Mouse (Mus musculus) left cerebral cortex, postnatal 10 days (tissue): ENCODE data around the gene Padi4. TPM values are rescaled to one million over a fixed set of nuclear protein-coding genes. Genes with fewer than 3 reads are reported as not detected.

ENCODE experiments used
- DNase-seq, 2 experiments: peaks; one replicate each; pipeline ENCODE4 v3.0.0; 2021 to 2022; ENCODE audit warnings: low spot score in 2 of 2, mixed read lengths in 1 of 2; ENCODE audit errors: extremely low spot score in 1 of 2
- intact Hi-C: fragments of 180-260 bp; cut with DNase I; formaldehyde crosslinking; loops from one replicate; pipeline ENCODE4 v1.15.1; 2025
- total RNA-seq, 2 experiments: library from RNA; stranded (reverse); gene quantifications; 2 replicates each; pipeline ENCODE4 v1.2.3; 2021

Padi4 gene
- not detected for total RNA-seq

DNA sequence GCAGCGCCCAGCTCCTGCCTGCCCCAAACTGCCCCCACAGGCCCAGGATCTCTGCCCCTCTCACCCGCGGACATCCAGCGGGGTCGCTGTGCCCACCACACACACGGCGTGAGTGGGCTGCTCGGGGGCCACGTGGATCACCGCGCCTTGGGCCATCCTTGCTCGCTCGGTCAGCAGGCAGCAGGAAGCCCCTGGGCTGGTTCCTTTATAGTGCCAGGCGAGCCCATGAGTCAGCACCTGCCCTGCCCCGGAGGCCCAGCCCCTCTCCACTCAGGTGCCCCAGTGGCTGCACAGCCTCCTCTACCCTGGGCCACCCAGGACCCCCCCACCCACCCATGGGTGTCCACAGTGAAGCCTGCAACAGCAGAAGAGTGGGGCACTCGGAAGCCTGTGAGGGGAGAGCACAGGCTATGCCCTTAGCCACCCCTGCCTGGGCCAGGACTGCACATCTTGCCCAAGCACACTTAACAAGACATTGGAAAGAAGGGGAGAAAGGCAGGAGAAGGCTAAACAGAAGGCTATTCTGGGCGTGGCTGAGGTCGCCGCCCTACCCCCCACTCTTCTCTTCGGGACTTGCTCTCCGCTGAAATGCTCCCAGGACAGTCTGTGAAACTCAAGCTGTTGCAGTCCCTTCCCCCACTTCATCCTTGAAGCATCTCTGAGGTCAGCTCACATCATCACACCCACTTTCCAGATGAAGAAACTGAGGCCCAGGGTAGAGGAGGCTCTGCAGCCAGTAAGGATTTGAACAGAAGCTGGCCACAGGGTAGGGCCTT lies at the start of gene Padi4:
Gene Padi4, minus strand, starts transcription at position 212 of the 776 bp plus-strand sequence.
- no peak for DNase-seq
- intact Hi-C loops: no loop called here

DNA sequence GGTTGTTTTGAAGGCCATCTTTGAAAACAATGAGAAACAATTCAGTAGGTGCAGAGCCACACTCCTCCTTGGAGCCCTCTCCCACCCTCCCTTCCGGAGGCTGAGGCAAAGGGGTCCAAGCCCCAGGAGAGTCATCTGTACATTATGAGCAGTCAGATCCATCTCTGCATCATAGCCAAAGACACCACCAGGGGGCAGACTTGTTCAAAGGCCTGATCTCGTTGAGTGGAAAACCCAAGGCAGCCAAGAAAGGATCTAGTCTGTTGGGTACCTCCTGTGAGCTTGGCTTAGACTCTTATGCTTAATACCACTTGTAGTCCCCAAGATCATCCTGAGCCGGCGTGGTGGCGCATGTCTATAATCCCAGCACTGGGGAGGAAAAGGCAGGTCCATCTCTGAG lies 48.0 kb upstream of the Padi4 start:
- peak; percentile 18 to 54 for DNase-seq
- intact Hi-C loops: loop anchor here (5.0 kb wide), 1 partner anchor 80 kb away; no protein-coding TSS in a partner anchor

DNA sequence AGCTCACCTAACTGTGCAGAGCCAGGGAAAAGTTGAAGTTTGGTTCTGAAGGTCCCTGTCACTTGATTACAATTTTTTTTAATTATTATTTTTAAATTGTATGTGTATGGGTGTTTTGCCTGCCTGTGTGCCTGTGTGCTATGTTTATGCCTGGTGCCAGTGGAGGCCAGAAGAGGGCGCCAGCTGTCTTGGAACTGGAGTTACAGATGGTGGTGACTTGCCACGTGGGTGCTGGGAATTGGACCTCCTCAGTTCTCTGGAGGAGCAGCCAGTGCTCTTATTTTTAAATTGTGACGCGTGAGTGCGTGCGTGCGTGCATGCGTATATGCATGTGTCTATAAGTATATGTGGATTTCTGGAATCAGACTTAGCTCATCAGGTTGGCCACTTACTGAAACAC lies 43.4 kb upstream of the Padi4 start:
- intact Hi-C loops: loop anchor here (5.0 kb wide), 1 partner anchor 140 kb away; no protein-coding TSS in a partner anchor

DNA sequence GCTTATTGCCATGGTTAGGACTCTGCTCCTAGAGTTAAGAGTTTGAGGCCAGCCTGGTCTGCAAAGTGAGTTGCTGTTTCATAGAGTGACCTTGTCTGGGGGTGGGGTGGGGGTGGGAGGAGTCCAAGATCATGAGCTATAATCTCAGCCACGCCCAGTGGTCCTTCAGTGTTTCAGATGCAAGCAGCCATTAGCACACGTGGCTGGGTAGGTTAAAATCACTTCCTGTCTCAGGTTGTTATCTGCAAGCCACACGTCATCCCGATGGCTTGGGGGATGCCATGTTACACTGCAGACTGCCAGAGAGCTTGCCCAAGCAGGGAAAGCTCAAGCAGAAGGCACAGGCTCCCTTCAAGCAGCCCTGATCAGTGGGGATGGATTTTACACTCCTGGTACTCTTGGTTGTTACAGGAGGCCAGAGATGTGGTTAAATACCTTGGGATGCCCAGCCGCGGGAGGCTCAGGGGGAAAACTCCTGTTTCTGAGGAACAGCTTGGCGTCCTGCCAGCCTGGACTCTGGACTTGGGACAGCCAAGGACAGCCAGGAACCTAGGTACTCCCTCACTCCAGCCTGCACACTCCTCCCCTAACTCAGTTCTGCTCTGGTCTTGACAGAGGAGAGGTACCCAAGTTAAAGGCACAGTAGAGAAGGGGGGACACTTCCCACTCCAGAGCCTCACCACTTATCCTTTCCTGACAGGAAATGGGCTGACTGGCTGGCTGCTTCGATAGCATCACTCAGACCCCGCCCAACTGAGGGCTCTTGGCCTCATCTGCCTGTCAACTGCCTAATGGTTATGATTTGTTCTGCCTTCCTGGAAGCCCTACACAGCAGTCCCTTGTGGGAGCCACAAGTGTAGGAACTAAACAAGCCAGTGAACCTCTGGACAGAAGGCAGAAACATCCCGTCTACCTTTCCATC lies 42.2 kb upstream of the Padi4 start:
- intact Hi-C loops: loop anchor here (5.0 kb wide), 1 partner anchor 141 kb away; no protein-coding TSS in a partner anchor
- DNase-seq: no peak

More for the DNA sequence above, 43.4 kb upstream of the Padi4 start:
- DNase-seq: no peak

DNA sequence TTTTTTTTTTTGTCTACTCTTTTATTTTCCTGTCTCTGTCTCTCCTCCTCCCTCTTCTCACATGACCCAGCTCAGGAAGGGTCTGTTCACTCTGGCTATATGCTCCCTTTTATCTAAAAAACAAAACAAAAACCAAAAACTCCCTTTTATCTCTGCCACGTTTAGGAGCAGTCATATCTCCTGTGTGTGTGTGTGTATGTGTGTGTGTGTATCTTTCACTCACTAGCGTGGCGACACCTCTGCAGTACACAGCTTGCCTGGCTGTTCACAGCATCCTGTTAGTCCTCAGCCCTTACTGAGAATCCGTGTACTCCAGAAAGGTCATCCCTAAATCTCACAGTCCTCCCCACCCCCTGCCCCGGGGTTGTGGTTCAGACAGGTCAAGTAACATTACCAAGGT lies 41.5 kb upstream of the Padi4 start:
- intact Hi-C loops: loop anchor here (5.0 kb wide), 1 partner anchor 142 kb away; no protein-coding TSS in a partner anchor
- DNase-seq: no peak

DNA sequence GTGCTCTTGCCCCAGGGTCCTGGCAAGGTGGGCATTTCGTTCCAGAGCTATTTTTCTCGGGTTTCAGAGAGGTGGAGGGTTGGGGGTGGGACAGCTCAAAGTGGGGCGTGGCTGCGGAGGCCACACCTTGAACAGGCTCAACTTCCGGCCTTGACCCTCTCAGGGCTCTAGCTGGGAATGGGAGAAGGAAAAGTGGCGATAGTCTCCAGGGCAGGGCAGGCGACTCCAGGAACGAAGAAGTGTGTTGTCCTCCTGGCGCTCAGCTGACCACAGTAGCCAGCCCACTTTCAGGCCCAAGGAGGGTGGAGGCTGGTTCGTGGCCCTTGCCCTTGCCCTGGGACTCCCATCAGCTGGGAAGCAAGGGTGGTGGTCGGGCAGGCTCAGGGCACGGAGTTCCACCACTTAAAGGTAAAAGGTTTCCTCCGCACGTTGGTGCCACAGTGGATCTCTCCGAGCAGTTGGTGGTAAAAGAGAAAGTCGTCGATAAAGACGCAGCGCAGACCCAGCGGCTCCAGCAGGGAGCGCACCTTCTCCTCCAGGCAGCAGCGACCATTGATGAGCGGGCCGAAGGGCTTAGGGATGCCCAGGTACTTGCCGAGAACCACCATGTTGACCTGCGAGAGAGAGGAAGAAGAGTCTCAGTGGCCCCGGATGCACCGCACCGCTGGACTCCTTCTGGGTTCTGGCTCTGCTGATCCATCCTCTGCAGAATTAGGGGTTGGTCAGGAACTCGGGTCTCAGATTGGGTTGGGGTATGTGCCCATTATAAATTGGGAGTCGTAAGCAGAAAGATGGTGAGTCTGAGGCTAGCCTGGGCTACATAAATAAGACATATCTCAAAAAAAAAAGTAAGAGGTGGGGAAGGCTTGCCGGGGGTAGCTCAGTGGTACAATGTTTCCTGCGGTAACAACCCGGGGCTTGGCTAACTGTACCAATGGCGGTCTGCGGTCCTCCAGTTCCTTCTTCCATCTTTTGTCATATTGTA lies 40.5 kb upstream of the Padi4 start:
- intact Hi-C loops: loop anchor here (5.0 kb wide), 1 partner anchor 143 kb away; no protein-coding TSS in a partner anchor
- DNase-seq: no peak

DNA sequence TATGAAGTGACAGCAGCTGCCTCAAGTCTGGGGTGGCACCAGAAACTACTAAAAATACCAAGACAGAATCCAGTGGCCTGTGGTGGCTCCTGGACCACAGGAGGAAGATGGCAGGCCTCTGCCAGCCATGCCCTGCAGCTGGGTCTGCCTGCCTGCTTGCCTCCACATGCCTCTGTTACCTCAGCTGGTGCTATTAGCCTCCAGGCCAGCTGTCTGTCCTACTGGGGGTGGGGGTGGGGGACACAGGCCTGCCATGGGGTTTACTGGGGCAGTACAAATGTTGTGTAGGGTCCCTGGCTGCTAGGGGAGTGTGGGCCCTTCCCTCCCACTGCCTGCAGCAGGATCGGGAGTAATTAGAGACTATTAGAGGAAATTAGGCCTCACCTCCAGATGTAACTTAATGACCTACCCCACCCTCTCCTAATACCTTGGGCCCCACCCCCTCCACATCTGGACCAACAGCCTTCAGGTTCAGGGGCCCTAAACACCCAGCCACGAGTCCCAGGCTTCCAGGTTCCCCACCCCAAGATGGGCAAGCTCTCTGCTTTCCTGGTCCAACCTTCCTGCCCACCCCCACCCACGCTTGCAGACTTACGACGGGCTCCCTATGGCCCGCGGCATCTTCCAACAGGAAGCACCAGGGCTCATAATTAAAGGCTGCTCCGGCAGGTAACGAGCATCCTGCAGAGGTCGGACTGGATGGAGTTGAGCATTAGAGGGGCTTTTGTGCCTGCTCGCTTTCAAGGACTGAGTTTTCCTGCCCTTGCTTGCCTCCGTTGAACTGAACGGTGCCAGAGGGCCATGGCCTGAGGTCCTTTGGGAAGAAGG lies 39.5 kb upstream of the Padi4 start:
- DNase-seq: no peak
- intact Hi-C loops: no loop called here

DNA sequence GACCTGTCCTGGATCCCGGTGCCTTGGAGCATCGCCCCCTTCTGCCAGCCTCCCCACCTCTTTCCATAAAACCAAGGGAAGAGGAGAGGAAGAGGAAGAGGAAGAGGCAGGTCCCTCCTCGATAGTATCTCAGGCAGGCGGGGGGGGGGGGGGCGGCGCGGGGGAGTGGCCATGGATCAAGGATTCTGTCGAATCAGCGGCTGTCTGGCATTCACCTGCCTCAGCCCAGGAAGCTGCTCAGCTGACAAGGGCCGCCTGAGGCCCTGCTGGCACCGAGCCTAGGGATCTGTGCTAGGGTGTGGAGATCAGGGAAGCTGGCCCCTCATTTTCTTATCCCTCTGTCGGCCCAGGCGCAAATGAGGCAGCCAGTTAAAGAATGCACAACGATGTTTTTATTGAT lies 38.6 kb upstream of the Padi4 start:
- intact Hi-C loops: no loop called here
- no peak for DNase-seq

DNA sequence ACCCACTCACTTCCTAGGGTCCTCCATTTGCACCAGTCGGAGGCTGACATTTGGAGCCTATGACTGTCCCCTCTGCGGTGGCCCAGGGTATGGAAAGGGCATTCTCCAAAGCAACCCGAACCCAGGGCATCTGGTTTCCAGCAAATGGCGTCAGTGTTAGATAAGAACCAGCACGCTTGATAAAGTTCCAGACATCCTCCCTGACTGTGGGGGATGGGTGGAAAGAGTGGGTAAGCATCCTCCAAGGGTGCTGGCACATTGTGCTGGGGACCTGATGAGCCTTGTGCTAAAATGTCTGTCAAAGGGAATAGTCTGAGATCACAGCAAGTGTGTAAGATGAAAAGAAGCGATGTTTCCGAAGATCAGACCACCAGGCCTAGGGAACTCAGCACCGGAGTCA lies 38.2 kb upstream of the Padi4 start:
- intact Hi-C loops: no loop called here
- DNase-seq: no peak

DNA sequence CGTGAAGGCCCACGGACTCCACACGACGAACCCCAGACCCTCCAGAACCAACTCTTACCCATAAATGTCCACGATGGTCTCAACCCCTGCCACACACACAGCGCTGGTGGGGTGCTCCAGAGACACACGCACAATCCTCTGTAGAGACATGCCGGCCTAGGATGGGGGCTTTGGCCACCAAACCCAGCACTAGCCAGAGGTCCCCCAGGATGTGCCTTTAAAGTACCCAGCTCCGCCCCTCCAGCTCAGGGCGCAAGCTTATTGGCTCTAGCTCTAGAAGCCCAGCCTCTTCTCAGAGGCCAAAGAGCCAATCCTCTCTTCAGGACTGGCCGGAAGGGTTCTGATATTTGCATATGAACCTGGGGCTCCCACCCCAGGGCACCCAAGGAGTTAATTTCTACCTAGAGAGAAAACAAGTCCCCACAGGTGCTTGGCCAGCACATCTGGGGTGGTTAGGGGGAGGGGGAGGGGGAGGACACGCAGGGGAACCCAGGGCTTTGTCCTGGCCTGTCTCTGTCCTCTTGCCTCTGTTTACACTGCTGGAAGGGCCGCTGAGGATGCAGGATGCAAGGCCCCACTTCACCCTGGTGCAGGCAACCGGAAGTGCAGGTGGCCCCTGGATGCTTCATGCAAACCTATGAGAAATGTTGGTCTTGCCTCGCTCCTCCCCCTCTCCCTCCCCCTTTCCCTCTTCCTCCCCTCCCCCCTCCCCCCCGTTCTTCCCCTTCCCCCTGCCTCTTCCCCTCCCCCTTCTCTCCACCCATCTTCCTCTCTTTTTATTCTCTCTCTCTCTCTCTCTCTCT lies 36.6 kb upstream of the Padi4 start, which contains the start of gene Padi3:
Gene Padi3, minus strand, starts transcription at position 191 of the 803 bp plus-strand sequence.
- no peak for DNase-seq
- intact Hi-C loops: no loop called here

DNA sequence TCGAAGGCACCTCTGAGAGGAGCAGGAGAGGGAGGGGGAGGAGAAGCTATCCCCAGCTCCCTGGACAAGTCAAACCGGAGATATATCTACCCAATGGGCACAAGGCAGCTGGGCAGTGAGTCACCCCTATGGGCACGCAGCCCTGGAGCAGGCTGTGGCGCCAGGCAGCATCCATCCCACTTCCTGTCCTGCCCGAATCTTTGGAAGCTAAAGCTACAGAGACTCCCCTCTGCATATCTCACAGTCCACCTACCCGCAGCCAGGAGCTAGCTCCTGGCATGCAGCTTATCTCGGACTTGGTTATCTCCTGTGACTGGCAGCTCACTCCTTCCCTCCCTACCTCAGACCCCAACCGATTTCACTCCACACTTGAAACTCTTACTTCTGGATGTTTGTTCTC lies 35.1 kb upstream of the Padi4 start:
- DNase-seq: no peak
- intact Hi-C loops: no loop called here

DNA sequence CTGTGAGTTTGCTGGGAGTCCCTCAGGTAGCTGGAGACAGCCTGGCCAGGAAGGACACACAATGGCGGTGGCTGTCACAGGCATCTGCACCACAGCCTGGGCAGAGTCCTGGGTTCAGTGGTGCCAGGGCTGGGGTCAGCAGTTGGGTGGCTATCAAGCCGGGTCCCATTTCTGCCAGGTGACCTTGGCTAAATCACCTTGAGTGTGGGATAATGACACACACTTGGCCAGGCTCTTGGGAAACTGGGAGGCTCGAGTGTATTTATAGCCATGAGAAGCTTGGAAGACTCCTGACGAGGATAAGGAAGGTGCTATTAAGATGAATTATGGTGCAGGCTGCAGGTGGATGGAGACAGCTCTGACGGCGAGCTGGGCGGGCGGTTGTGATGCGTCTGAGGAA lies 30.6 kb upstream of the Padi4 start:
- DNase-seq: no peak
- intact Hi-C loops: no loop called here

DNA sequence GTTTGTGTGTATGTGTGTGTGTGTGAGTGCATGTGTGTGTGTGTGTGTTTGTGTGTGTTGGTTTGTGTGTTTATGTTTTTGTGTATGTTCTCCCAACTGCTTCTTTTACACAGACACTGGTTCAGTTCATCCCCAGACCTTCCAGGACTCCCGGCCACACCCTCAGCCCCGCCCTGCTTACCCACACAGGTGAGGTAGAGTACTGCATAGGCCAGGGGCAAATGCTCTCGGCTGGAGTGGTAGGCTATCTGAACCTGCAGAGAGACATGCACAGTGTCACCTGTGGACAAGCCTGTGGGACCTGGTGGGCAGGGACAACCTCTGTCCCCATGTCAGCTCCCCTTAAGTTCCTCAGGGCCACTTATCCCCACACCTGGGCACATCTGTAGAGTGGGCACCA lies 27.3 kb upstream of the Padi4 start:
- intact Hi-C loops: no loop called here
- DNase-seq: no peak

DNA sequence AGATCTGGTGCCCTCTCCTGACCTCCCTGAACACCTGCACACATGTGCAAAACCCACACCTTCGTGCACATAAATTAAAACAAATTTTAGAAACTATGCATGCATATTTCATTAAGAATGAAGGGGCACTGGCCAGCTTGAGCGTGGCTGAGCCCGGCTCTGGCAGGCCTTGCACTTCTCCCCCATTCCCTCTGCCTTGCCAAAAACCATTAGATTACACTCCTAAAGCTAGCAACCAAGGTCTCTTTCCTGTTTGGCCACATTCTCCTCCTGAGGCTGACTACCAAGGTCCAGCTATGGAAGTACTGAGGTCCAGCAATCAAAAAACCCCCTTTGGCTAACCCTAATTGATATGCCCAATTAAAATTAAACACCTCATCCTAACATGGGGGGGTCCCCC lies 22.8 kb upstream of the Padi4 start:
- intact Hi-C loops: no loop called here
- DNase-seq: no peak

DNA sequence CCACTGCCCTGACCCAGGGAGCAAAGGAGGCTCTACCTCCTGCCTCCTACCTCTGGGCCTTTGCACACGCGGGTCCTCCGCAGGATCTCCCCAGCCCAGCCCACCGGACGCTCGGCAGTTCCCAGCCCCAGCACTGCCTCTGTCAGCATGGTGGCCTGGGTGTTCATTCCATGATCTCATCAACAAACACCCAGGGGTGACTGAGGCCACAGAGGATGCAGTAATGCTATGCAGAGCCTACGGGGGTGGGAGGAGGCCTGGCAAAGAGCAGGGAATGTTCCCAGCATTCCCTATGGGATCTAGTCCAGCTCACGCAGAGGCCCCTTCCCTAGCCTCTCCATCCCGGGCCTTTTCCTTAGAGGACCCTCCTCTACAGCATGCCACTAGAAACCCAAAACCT lies 20.6 kb upstream of the Padi4 start:
- intact Hi-C loops: no loop called here
- no peak for DNase-seq

DNA sequence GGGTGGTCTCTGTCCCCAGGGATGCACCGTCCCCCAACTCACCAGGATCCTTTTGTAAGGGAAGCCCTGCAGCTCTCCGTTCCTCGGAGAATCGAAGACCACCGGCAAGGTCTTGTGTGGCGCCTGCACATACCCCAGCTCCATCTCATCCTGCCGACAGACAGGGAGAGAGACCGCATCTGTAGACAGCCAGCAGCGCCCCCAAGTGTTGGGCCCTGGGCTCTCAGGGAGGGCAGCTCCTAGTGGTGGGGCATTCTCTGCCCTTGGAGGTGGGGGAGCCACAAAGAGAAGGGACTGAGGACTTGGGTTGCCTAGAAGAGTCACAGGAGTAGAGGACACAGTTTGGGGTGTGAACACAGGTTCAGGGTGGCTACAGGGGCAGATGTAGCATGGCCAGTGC lies 19.8 kb upstream of the Padi4 start:
- intact Hi-C loops: no loop called here
- DNase-seq: no peak

DNA sequence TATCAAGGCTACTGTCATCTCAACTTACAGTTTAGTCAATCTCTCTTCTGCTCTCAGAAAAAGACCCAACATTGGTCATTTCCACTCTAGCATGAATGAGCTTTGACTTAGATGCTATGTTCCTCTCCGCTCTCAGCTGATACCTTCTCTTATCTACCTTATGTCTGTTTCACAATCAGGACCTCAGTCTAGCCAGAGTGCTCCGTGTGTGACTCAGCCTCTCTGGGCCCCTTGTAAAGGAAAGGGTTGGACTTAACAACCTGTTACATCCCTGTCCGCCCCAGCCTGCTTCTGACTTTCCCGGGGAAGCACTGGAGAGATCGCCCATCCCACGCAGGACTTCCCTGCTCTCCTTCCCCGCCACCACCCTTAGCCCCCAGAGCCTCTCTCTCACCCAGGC lies 18.5 kb upstream of the Padi4 start:
- DNase-seq: no peak
- intact Hi-C loops: no loop called here
